Mouse (Mus musculus): ENCODE data around the gene Itpr2. TPM values are rescaled to one million over a fixed set of nuclear protein-coding genes. Genes with fewer than 3 reads are reported as not detected.

Itpr2 gene
- polyA plus RNA-seq, 1 experiment, result 3.6 TPM

DNA sequence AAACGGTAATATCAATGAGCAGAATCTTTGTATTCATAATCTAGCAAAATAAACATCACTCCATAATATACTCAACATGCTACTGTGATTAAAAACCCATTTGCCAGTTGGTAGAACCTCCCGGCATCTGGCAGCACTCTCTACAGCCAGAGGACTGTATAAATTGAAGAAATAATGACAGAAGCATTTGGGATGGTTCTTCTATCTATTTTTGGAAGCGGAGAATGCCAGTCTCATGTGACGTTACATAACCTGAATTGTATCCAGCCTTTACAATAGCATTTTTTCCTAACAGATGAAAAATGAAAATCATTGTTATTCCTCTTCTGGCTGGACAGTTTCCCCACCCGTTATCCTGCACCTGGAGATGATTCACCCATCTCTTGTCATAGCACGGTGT lies 345.5 kb downstream of the Itpr2 start:
- Histone ChIP-seq H3K4me3 (ENCODE audit: low read depth, low read length) (no peak overlapping the region), H3K4me1 (ENCODE audit: control insufficient read depth, insufficient read depth, low read length) (no peaks in the 10 kb centered on the region), H3K36me3 (ENCODE audit: control insufficient read depth, insufficient read depth, low read length, poor library complexity, severe bottlenecking) (no peaks in the 10 kb centered on the region), H3K9ac (ENCODE audit: low read depth, poor library complexity, severe bottlenecking) (no peak overlapping the region), H3K27me3 (ENCODE audit: control insufficient read depth, insufficient read depth, low read length, poor library complexity, severe bottlenecking) (no peaks in the 10 kb centered on the region), H3K9me3 (replicated peaks; ENCODE audit: control insufficient read depth, insufficient read depth, low read length, poor library complexity, severe bottlenecking) (no peaks in the 10 kb centered on the region), H3K27ac (ENCODE audit: insufficient read depth, low read length) (no peak overlapping the region)
- TF ChIP-seq POLR2A (IDR thresholded peaks at IDR 0.05; ENCODE audit: insufficient read depth, low read length), result no peak
- no peak for TF ChIP-seq CTCF (IDR thresholded peaks at IDR 0.05; ENCODE audit: low read depth, low read length)
- TF ChIP-seq EP300 (IDR thresholded peaks at IDR 0.05; ENCODE audit: insufficient read depth, low read depth, low read length), result no peak

DNA sequence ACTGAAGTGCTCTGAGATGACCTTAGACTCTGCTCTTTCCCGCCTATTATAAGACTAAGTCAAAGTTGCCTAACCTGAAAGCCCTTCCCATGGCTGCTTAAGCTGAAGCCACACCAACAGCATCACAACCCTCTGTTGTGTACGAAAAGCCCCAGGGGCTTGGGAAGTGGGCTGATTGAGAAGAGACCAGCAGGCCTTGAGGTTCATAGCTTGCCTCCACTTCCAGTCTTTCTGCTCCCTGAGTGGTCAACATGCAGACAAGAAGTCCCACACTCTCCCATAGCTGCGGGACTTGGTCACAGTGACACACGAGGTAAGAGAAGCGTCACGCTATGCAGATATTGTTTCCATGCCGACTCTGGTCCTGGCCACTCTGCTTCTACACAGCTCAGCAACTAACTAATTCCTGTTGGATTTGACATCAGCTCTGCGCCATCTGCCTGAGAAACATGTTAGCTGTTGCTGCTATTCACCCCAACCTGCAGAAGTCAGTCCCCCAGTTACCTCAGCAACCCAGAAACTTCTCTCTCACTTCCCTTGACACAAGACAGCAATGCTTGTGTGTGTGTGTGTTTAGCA lies 346.8 kb downstream of the Itpr2 start:
- no peaks in the 10 kb centered on the region for H3K36me3 ChIP-seq (ENCODE audit: control insufficient read depth, insufficient read depth, low read length, poor library complexity, severe bottlenecking)
- H3K27ac ChIP-seq (ENCODE audit: insufficient read depth, low read length), result no peak overlapping the region
- TF ChIP-seq CTCF (IDR thresholded peaks at IDR 0.05; ENCODE audit: low read depth, low read length) (no peak), POLR2A (IDR thresholded peaks at IDR 0.05; ENCODE audit: insufficient read depth, low read length) (no peak), EP300 (IDR thresholded peaks at IDR 0.05; ENCODE audit: insufficient read depth, low read depth, low read length) (no peak)
- H3K4me3 ChIP-seq (ENCODE audit: low read depth, low read length), result no peak overlapping the region
- H3K27me3 ChIP-seq (ENCODE audit: control insufficient read depth, insufficient read depth, low read length, poor library complexity, severe bottlenecking), result no peaks in the 10 kb centered on the region
- no peaks in the 10 kb centered on the region for H3K9me3 ChIP-seq (replicated peaks; ENCODE audit: control insufficient read depth, insufficient read depth, low read length, poor library complexity, severe bottlenecking)
- H3K9ac ChIP-seq (ENCODE audit: low read depth, poor library complexity, severe bottlenecking), result no peak overlapping the region
- no peaks in the 10 kb centered on the region for H3K4me1 ChIP-seq (ENCODE audit: control insufficient read depth, insufficient read depth, low read length)

GRCm38 (mm10) chr6:146152843-146153242 lies 349.2 kb downstream of the Itpr2 start:
- Histone ChIP-seq H3K27ac (ENCODE audit: insufficient read depth, low read length) (no peak overlapping the region), H3K9ac (ENCODE audit: low read depth, poor library complexity, severe bottlenecking) (no peak overlapping the region), H3K4me1 (ENCODE audit: control insufficient read depth, insufficient read depth, low read length) (no peaks in the 10 kb centered on the region), H3K36me3 (ENCODE audit: control insufficient read depth, insufficient read depth, low read length, poor library complexity, severe bottlenecking) (no peaks in the 10 kb centered on the region), H3K4me3 (ENCODE audit: low read depth, low read length) (no peak overlapping the region), H3K9me3 (replicated peaks; ENCODE audit: control insufficient read depth, insufficient read depth, low read length, poor library complexity, severe bottlenecking) (no peaks in the 10 kb centered on the region), H3K27me3 (ENCODE audit: control insufficient read depth, insufficient read depth, low read length, poor library complexity, severe bottlenecking) (no peaks in the 10 kb centered on the region)
- TF ChIP-seq EP300 (IDR thresholded peaks at IDR 0.05; ENCODE audit: insufficient read depth, low read depth, low read length) (no peak), POLR2A (IDR thresholded peaks at IDR 0.05; ENCODE audit: insufficient read depth, low read length) (no peak), CTCF (IDR thresholded peaks at IDR 0.05; ENCODE audit: low read depth, low read length) (no peak)

- Histone ChIP-seq H3K9me3 (replicated peaks; ENCODE audit: control insufficient read depth, insufficient read depth, low read length, poor library complexity, severe bottlenecking) (no peaks in the 10 kb centered on the region), H3K9ac (ENCODE audit: low read depth, poor library complexity, severe bottlenecking) (no peak overlapping the region), H3K4me3 (ENCODE audit: low read depth, low read length) (no peak overlapping the region), H3K4me1 (ENCODE audit: control insufficient read depth, insufficient read depth, low read length) (no peaks in the 10 kb centered on the region), H3K36me3 (ENCODE audit: control insufficient read depth, insufficient read depth, low read length, poor library complexity, severe bottlenecking) (no peaks in the 10 kb centered on the region), H3K27me3 (ENCODE audit: control insufficient read depth, insufficient read depth, low read length, poor library complexity, severe bottlenecking) (no peaks in the 10 kb centered on the region), H3K27ac (ENCODE audit: insufficient read depth, low read length) (no peak overlapping the region)
- TF ChIP-seq CTCF (IDR thresholded peaks at IDR 0.05; ENCODE audit: low read depth, low read length), result no peak
- no peak for TF ChIP-seq EP300 (IDR thresholded peaks at IDR 0.05; ENCODE audit: insufficient read depth, low read depth, low read length)
- no peak for TF ChIP-seq POLR2A (IDR thresholded peaks at IDR 0.05; ENCODE audit: insufficient read depth, low read length)
These were observed 360.9 kb downstream of the Itpr2 start for GRCm38 (mm10) chr6:146140966-146141585.

DNA sequence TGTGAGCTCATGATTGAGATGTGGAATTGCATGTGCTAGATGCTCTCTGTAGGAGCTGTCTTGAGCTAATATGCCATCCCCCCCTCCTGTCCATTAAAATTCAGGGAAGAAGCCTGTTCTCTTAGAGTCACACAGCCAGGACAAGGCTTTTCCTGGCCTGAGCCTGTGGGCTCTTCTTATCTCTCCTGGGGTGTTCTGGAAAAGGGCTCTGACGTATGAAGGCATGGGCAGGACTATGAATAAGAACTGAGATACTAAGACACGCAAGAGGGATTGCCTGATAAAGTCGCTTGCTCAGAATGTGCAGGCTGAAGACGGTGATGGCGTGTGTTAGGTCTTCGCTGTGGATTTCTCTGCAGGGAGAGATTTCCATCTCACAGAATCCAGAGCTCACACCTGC lies 361.9 kb downstream of the Itpr2 start:
- H3K27me3 ChIP-seq (ENCODE audit: control insufficient read depth, insufficient read depth, low read length, poor library complexity, severe bottlenecking), result no peaks in the 10 kb centered on the region
- H3K4me1 ChIP-seq (ENCODE audit: control insufficient read depth, insufficient read depth, low read length), result no peaks in the 10 kb centered on the region
- H3K27ac ChIP-seq (ENCODE audit: insufficient read depth, low read length), result no peak overlapping the region
- H3K9ac ChIP-seq (ENCODE audit: low read depth, poor library complexity, severe bottlenecking), result no peak overlapping the region
- TF ChIP-seq EP300 (IDR thresholded peaks at IDR 0.05; ENCODE audit: insufficient read depth, low read depth, low read length) (no peak), CTCF (IDR thresholded peaks at IDR 0.05; ENCODE audit: low read depth, low read length) (no peak), POLR2A (IDR thresholded peaks at IDR 0.05; ENCODE audit: insufficient read depth, low read length) (no peak)
- H3K9me3 ChIP-seq (replicated peaks; ENCODE audit: control insufficient read depth, insufficient read depth, low read length, poor library complexity, severe bottlenecking), result no peaks in the 10 kb centered on the region
- H3K4me3 ChIP-seq (ENCODE audit: low read depth, low read length), result no peak overlapping the region
- H3K36me3 ChIP-seq (ENCODE audit: control insufficient read depth, insufficient read depth, low read length, poor library complexity, severe bottlenecking), result no peaks in the 10 kb centered on the region

DNA sequence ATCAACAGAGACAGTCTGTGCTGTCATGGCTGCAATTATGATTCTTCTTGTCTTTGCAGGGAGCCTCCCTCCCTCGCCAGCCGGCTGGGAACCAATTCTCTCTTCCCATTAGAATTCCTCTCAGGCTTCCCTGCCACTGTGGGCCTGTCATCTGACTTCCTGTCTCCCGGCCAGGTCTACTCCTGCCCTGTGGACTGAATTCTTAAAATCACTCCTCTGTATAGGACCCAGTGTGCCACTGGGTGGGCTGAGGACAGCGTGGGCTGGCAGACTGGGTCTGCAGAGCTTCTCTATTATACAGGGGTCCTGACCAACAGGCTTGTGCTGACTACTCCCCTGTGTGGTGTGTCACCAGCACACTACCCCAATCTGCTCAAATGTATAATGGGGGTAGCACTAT lies 365.4 kb downstream of the Itpr2 start:
- Histone ChIP-seq H3K27me3 (ENCODE audit: control insufficient read depth, insufficient read depth, low read length, poor library complexity, severe bottlenecking) (no peaks in the 10 kb centered on the region), H3K9me3 (replicated peaks; ENCODE audit: control insufficient read depth, insufficient read depth, low read length, poor library complexity, severe bottlenecking) (no peaks in the 10 kb centered on the region), H3K27ac (ENCODE audit: insufficient read depth, low read length) (no peak overlapping the region), H3K4me1 (ENCODE audit: control insufficient read depth, insufficient read depth, low read length) (no peaks in the 10 kb centered on the region), H3K36me3 (ENCODE audit: control insufficient read depth, insufficient read depth, low read length, poor library complexity, severe bottlenecking) (no peaks in the 10 kb centered on the region), H3K4me3 (ENCODE audit: low read depth, low read length) (no peak overlapping the region), H3K9ac (ENCODE audit: low read depth, poor library complexity, severe bottlenecking) (no peak overlapping the region)
- TF ChIP-seq CTCF (IDR thresholded peaks at IDR 0.05; ENCODE audit: low read depth, low read length) (no peak), EP300 (IDR thresholded peaks at IDR 0.05; ENCODE audit: insufficient read depth, low read depth, low read length) (no peak), POLR2A (IDR thresholded peaks at IDR 0.05; ENCODE audit: insufficient read depth, low read length) (no peak)
